Mouse (Mus musculus) cerebellum, adult 2 months (tissue): Measurements from ENCODE around the gene Ccdc92b.

Experiments
- CTCF ChIP-seq: fragments of 200-500 bp; IDR thresholded peaks from 2 replicates; pipeline ENCODE4 v1.5.1; 2011; ENCODE audit warnings: low read depth, mild to moderate bottlenecking, control low read depth, low read length, moderate library complexity, borderline replicate concordance; ENCODE audit not compliant: insufficient read depth
- POLR2A ChIP-seq: fragments of 200-500 bp; IDR thresholded peaks from 2 replicates; pipeline ENCODE4 v1.6.1; 2011; ENCODE audit warnings: low read length, control low read depth, borderline replicate concordance; ENCODE audit not compliant: insufficient read depth

- TF ChIP-seq POLR2A (no peak), CTCF (no peak)
These were observed 3.8 kb upstream of the Ccdc92b start for GRCm38 (mm10) chr11:74615571-74615970.
